Mouse (Mus musculus): ENCODE measurements at regions not wholly inside any gene's neighbourhood (a gene's known extent, or its start where the extent isn't known, plus 50 kb on each side); places are given as distances from the start of the nearest gene placed in this dataset.

GRCm38 (mm10) chr11:92354160-92354559 is 743.7 kb upstream of the Car10 start:
- no peak for ATAC-seq (ENCODE audit: low FRiP score)
- WGBS: 91% methylated on average over 2 of the region's 2 CpGs
- Histone ChIP-seq H3K4me2 (replicated peaks) (no peak overlapping the region), H3K4me3 (no peak overlapping the region), H3K27me3 (no peaks in the 10 kb centered on the region), H3K27ac (no peak overlapping the region), H3K4me1 (no peaks in the 10 kb centered on the region), H3K36me3 (no peaks in the 10 kb centered on the region), H3K9ac (no peak overlapping the region), H3K9me3 (replicated peaks) (no peaks in the 10 kb centered on the region)

DNA sequence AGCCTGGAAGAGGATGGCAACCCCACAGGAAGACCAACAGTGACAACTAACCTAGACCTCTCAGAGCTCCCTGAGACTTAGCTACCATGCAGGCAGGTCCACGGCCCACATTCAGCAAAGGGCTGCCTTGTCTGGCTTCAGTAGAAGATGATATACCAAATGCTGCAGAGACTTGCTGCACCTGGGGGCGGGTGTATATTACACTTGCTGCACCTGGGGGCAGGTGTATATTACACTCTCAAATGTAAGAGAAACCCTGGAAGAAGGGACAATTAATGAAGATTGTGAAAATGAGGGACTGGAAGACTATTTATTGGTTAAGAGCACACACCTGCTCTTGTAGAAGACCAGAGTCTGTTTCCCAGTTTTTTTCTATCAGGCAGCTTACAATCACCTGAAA is 759.2 kb upstream of the Kif2b start:
- H3K36me3 ChIP-seq: no peaks in the 10 kb centered on the region
- H3K4me2 ChIP-seq (replicated peaks): no peak overlapping the region
- WGBS: 86% methylated on average over 2 of the region's 2 CpGs
- no peak for ATAC-seq (ENCODE audit: low FRiP score)
- H3K4me3 ChIP-seq: no peak overlapping the region
- H3K27me3 ChIP-seq: no peaks in the 10 kb centered on the region
- H3K9ac ChIP-seq: no peak overlapping the region
- no peak overlapping the region for H3K27ac ChIP-seq
- no peaks in the 10 kb centered on the region for H3K4me1 ChIP-seq
- no peaks in the 10 kb centered on the region for H3K9me3 ChIP-seq (replicated peaks)

GRCm38 (mm10) chr11:92335306-92335705 is 757.9 kb upstream of the Kif2b start:
- Histone ChIP-seq H3K27ac (no peak overlapping the region), H3K27me3 (no peaks in the 10 kb centered on the region), H3K9ac (no peak overlapping the region), H3K9me3 (replicated peaks) (no peaks in the 10 kb centered on the region), H3K36me3 (no peaks in the 10 kb centered on the region), H3K4me2 (replicated peaks) (no peak overlapping the region), H3K4me1 (no peaks in the 10 kb centered on the region), H3K4me3 (no peak overlapping the region)
- no peak for ATAC-seq (ENCODE audit: low FRiP score)

DNA sequence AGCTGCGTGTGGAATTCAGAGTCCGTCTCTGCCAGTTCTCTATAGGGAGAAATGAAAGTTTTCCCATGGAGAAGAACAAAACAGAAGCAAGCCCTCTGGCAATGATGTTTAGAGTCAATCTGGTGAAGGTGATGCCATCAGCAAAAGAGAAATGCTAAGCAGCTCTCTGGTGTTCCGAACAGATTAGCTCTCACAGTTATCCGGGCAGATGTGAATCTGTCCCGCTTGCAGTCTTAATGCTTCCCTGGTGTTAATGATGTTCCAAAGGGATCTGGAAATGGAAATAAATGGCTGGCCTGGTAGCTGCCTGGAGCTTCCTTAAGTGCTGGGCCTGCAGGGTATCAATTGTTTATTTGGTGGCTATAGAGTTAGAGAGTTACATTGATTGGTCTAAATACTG is 725.7 kb upstream of the Kif2b start:
- 58% methylated on average over 5 of the region's 5 CpGs for WGBS
- Histone ChIP-seq H3K9me3 (replicated peaks) (no peaks in the 10 kb centered on the region), H3K9ac (no peak overlapping the region), H3K4me2 (replicated peaks) (no peak overlapping the region), H3K4me1 (no peaks in the 10 kb centered on the region), H3K36me3 (no peaks in the 10 kb centered on the region), H3K4me3 (no peak overlapping the region), H3K27me3 (no peaks in the 10 kb centered on the region), H3K27ac (0 out of 2 replicates have a peak overlapping the region, but pooled peaks have one; percentile 12)
- ATAC-seq (ENCODE audit: low FRiP score): no peak; the same call in 1 of the 2 replicates

All from hindbrain, embryonic 12.5 days (tissue).